Mouse (Mus musculus): Measurements from ENCODE around the gene Kcnj3. TPM values are rescaled to one million over a fixed set of nuclear protein-coding genes. Genes with fewer than 3 reads are reported as not detected.

Gene Kcnj3
- polyA plus RNA-seq, 1 experiment = 52.1 TPM

GRCm38 (mm10) chr2:55571425-55571824, 135.7 kb downstream of the Kcnj3 start:
- TF ChIP-seq POLR2A (IDR thresholded peaks at IDR 0.05; ENCODE audit: extremely low read depth, insufficient read depth, low read length) (no peak), CTCF (IDR thresholded peaks at IDR 0.05; ENCODE audit: extremely low read depth, insufficient read depth, low read length) (no peak)
- Histone ChIP-seq H3K27ac (ENCODE audit: insufficient read depth, low read length) (no peak overlapping the region; the same call in 1 of the 2 replicates), H3K4me1 (ENCODE audit: control insufficient read depth, insufficient read depth, low read length) (no peaks in the 10 kb centered on the region), H3K4me3 (ENCODE audit: insufficient read depth, low read length) (no peak overlapping the region)

DNA sequence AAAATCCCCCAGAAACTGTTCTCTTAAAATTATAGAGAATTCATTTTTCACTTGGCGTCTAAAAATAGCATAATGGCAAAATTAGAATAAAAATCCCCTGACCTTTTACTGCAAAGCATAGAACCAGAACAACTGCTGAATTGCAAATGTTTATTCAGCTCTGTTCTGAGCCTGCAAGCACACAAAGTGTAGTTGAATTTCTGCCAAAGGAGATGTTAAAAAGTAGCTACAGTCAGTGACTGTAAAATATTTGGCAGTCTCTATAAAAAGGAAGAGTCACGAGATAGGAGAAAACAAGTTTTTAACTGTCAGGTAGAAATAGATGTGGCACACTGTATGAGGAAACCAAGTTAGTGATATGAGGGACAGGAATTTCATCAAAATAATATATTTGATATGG, 144.5 kb downstream of the Kcnj3 start:
- no peak overlapping the region for H3K4me3 ChIP-seq (ENCODE audit: insufficient read depth, low read length)
- H3K27ac ChIP-seq (ENCODE audit: insufficient read depth, low read length) = no peak overlapping the region
- H3K4me1 ChIP-seq (ENCODE audit: control insufficient read depth, insufficient read depth, low read length) = no peaks in the 10 kb centered on the region
- TF ChIP-seq POLR2A (IDR thresholded peaks at IDR 0.05; ENCODE audit: extremely low read depth, insufficient read depth, low read length) = no peak
- no peak for TF ChIP-seq CTCF (IDR thresholded peaks at IDR 0.05; ENCODE audit: extremely low read depth, insufficient read depth, low read length)

DNA sequence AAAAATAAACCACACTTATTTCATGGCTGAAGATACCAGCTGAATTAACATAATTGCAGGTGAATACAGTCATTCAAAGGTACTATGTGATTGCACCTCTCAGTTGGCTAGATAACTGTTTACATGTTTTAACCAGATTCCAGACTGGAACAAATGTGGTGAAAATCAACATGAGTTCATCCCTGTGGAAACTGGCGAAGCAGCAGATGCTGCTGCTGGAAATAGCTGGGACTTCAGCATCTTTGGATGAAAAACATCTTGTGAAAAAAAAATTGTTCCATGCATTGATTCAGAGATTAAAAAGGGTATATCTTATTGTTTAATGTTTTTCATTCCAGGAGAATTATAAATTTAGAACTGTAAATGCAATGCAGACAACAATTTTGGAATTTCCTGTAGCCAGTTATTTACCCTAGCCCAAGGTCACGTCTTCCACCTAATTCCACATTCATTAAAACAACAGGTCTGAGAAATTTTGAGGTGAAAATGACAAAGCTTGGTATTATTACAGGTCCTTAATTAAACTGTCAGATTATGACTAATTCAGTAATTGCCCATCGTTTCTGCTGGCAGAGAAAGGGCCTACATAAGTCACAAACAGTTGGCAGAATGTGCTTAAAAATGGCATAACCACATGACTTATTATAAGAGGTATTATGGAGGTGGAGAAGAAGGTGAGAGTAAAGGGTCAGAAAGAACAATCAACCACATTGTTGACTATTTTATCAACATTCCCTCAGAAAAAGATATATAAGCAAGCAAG, 155.6 kb downstream of the Kcnj3 start:
- no peak overlapping the region for H3K27ac ChIP-seq (ENCODE audit: insufficient read depth, low read length)
- H3K4me1 ChIP-seq (ENCODE audit: control insufficient read depth, insufficient read depth, low read length) = no peaks in the 10 kb centered on the region
- no peak overlapping the region for H3K4me3 ChIP-seq (ENCODE audit: insufficient read depth, low read length)
- TF ChIP-seq POLR2A (IDR thresholded peaks at IDR 0.05; ENCODE audit: extremely low read depth, insufficient read depth, low read length) (no peak), CTCF (IDR thresholded peaks at IDR 0.05; ENCODE audit: extremely low read depth, insufficient read depth, low read length) (no peak)
